Mouse (Mus musculus) megakaryocyte, embryonic 14.5 days (primary cell): ENCODE data around the gene Gm20388.

Source experiments
- FLI1 ChIP-seq: IDR thresholded peaks from 2 replicates; pipeline ENCODE4 v1.6.1; 2012; ENCODE audit warnings: low read length, inconsistent platforms, mixed read lengths
- GATA1 ChIP-seq: IDR thresholded peaks from 3 replicates; pipeline ENCODE4 v1.6.1; 2012; ENCODE audit warnings: mixed read lengths, low read length, inconsistent platforms, borderline replicate concordance

- TF ChIP-seq GATA1 (no peak), FLI1 (no peak)
These were observed 4195.2 kb downstream of the Gm20388 start for GRCm38 (mm10) chr8:124105869-124106268.
